In genomic region chr6:88549137-88549814, GRCm38 (mm10) we compare ENCODE assay signal across 8 mouse cellular contexts. TPM values are rescaled to one million over a fixed set of nuclear protein-coding genes. Genes with fewer than 3 reads are reported as not detected.
DNase-seq lines count a peak whose midpoint lies in the region; ATAC-seq and TF ChIP-seq lines count a peak whose summit lies in the region.

No protein-coding gene starts in this region.

- no peak for TF ChIP-seq POLR2A in MEL (IDR thresholded peaks at IDR 0.05; ENCODE audit: control insufficient read depth in 1 of 2, insufficient read depth in 1 of 2, low read depth in 1 of 2, low read length in 2 of 2, poor library complexity in 1 of 2)

- H3K4me2 ChIP-seq in hindbrain, embryonic 12.5 days (replicated peaks): no peak overlapping the region

- peaks cover 27% of the 10 kb centered on the region for H3K4me1 ChIP-seq in hindbrain, embryonic 10.5 days (replicated peaks)
- H3K4me1 ChIP-seq in hindbrain, embryonic 12.5 days: peaks cover 13% of the 10 kb centered on the region; the same call in 1 of the 2 replicates
- peaks cover 5 to 18% of the 10 kb centered on the region in 2 experiments for H3K4me1 ChIP-seq in MEL (ENCODE audit: control insufficient read depth in 1 of 2, insufficient read depth in 2 of 2, low read length in 2 of 2)

- peak overlapping the region; percentile 36; the same call in 1 of the 2 replicates for H3K27ac ChIP-seq in hindbrain, embryonic 10.5 days
- no peak overlapping the region for H3K27ac ChIP-seq in hindbrain, embryonic 12.5 days
- H3K27ac ChIP-seq in MEL (ENCODE audit: control insufficient read depth, low read depth, low read length): no peak overlapping the region

- H3K4me3 ChIP-seq in hindbrain, embryonic 10.5 days: no peak overlapping the region
- H3K4me3 ChIP-seq in hindbrain, embryonic 12.5 days: no peak overlapping the region
- no peak overlapping the region for H3K4me3 ChIP-seq in MEL (ENCODE audit: control insufficient read depth in 1 of 2, insufficient read depth in 1 of 2, low read depth in 2 of 2, low read length in 2 of 2)

- H3K9ac ChIP-seq in hindbrain, embryonic 12.5 days: no peak overlapping the region
- no peak overlapping the region for H3K9ac ChIP-seq in MEL (ENCODE audit: control insufficient read depth, low read depth, low read length, poor library complexity, severe bottlenecking)

- H3K79me2 ChIP-seq in MEL (ENCODE audit: control insufficient read depth, insufficient read depth, low read length, poor library complexity): no peaks in the 10 kb centered on the region

- no peaks in the 10 kb centered on the region for H3K9me3 ChIP-seq in hindbrain, embryonic 10.5 days
- no peaks in the 10 kb centered on the region for H3K9me3 ChIP-seq in hindbrain, embryonic 12.5 days (replicated peaks)
- no peaks in the 10 kb centered on the region for H3K9me3 ChIP-seq in MEL (replicated peaks; ENCODE audit: insufficient read depth, low read length)

- TF ChIP-seq RAD21 in MEL (IDR thresholded peaks at IDR 0.05; ENCODE audit: low read depth, low read length): peak; percentile 82

- WGBS in hindbrain, embryonic 10.5 days: 31% methylated on average over 4 of the region's 4 CpGs
- WGBS in hindbrain, embryonic 12.5 days: 31% methylated on average over 4 of the region's 4 CpGs

- peaks cover 36% of the 10 kb centered on the region for H3K27me3 ChIP-seq in hindbrain, embryonic 10.5 days (ENCODE audit: insufficient read depth, poor library complexity, severe bottlenecking)
- peaks cover 19% of the 10 kb centered on the region for H3K27me3 ChIP-seq in hindbrain, embryonic 12.5 days
- H3K27me3 ChIP-seq in MEL (ENCODE audit: control insufficient read depth in 1 of 2, insufficient read depth in 2 of 2, low read length in 2 of 2): peaks cover 0 to 27% of the 10 kb centered on the region in 2 experiments; a peak in 1 of 4 replicates

- peak; percentile 38 to 74 (median 50) for TF ChIP-seq CTCF in MEL (IDR thresholded peaks at IDR 0.05 in 2 of 3, conservative IDR thresholded peaks at IDR 0.05 in 1 of 3; ENCODE audit: control insufficient read depth in 1 of 3, insufficient read depth in 1 of 3, low read depth in 2 of 3, low read length in 3 of 3, poor library complexity in 1 of 3, severe bottlenecking in 1 of 3)

- TF ChIP-seq EP300 in MEL (IDR thresholded peaks at IDR 0.05; ENCODE audit: low read depth in 1 of 2, low read length in 2 of 2): no peak

- DNase-seq in hindbrain, embryonic 10.5 days (ENCODE audit: low spot score): peak; percentile 66
- peak; percentile 66 for DNase-seq in MEL (ENCODE audit: low read depth, low spot score)
- DNase-seq in cerebellum, adult 8-10 months: peak; percentile 72
- DNase-seq in gastrocnemius, postnatal 10 days: peak; percentile 75
- peak; percentile 64 to 91 for DNase-seq in layer of hippocampus, postnatal 25 days (ENCODE audit: extremely low spot score in 1 of 2, low spot score in 1 of 2)
- DNase-seq in naive thymus-derived CD4-positive, alpha-beta T cell, adult 2 months (ENCODE audit: low read depth): peak; percentile 69
- peak; percentile 76 for DNase-seq in thymus, postnatal 4 days

- no peaks in the 10 kb centered on the region for H3K36me3 ChIP-seq in hindbrain, embryonic 10.5 days
- no peaks in the 10 kb centered on the region for H3K36me3 ChIP-seq in hindbrain, embryonic 12.5 days
- H3K36me3 ChIP-seq in MEL (ENCODE audit: control insufficient read depth in 1 of 2, insufficient read depth in 2 of 2, low read length in 2 of 2): peaks cover 0 to 15% of the 10 kb centered on the region in 2 experiments; a peak in 2 of 4 replicates

- ATAC-seq in hindbrain, embryonic 12.5 days (ENCODE audit: low FRiP score): no peak

TF ChIP-seq in MEL, 35 proteins besides CTCF, POLR2A, EP300 and RAD21:
- TF ChIP-seq BHLHE40 (IDR thresholded peaks at IDR 0.05; ENCODE audit: borderline replicate concordance, low read depth, low read length): no peak
- TF ChIP-seq ELF1 (IDR thresholded peaks at IDR 0.05; ENCODE audit: low read depth, low read length): no peak
- no peak for TF ChIP-seq TBP (IDR thresholded peaks at IDR 0.05; ENCODE audit: low read depth, low read length)
- TF ChIP-seq UBTF (IDR thresholded peaks at IDR 0.05; ENCODE audit: borderline replicate concordance, insufficient read depth, low read depth, low read length): no peak
- TF ChIP-seq JUND (IDR thresholded peaks at IDR 0.05; ENCODE audit: low read depth, low read length): no peak
- TF ChIP-seq HCFC1 (IDR thresholded peaks at IDR 0.05; ENCODE audit: low read depth, low read length): no peak
- no peak for TF ChIP-seq POLR2AphosphoS5 (IDR thresholded peaks at IDR 0.05; ENCODE audit: borderline replicate concordance, low read depth, low read length)
- TF ChIP-seq E2F4 (IDR thresholded peaks at IDR 0.05; ENCODE audit: borderline replicate concordance, low read depth, low read length): no peak
- TF ChIP-seq MYC (IDR thresholded peaks at IDR 0.05; ENCODE audit: low read depth, low read length): no peak
- TF ChIP-seq ZC3H11A (IDR thresholded peaks at IDR 0.05; ENCODE audit: low read depth, low read length): peak; percentile 52
- no peak for TF ChIP-seq NELFE (IDR thresholded peaks at IDR 0.05; ENCODE audit: low read depth, low read length)
- TF ChIP-seq TCF12 (IDR thresholded peaks at IDR 0.05; ENCODE audit: low read depth, low read length): no peak
- peak; percentile 57; the same call in 1 of the 2 replicates for TF ChIP-seq ZNF384 (IDR thresholded peaks at IDR 0.05; ENCODE audit: low read depth, low read length)
- TF ChIP-seq GABPA (IDR thresholded peaks at IDR 0.05; ENCODE audit: low read depth, low read length): no peak
- TF ChIP-seq MAX (IDR thresholded peaks at IDR 0.05; ENCODE audit: low read length): no peak
- no peak for TF ChIP-seq ZMIZ1 (IDR thresholded peaks at IDR 0.05; ENCODE audit: low read depth, low read length)
- peak; percentile 69 for TF ChIP-seq SMC3 (IDR thresholded peaks at IDR 0.05; ENCODE audit: low read depth, low read length)
- no peak for TF ChIP-seq USF1 (IDR thresholded peaks at IDR 0.05; ENCODE audit: low read depth, low read length)
- no peak for TF ChIP-seq MXI1 (IDR thresholded peaks at IDR 0.05; ENCODE audit: low read depth, low read length)
- no peak for TF ChIP-seq ZKSCAN1 (IDR thresholded peaks at IDR 0.05; ENCODE audit: low read depth, low read length)
- no peak for TF ChIP-seq NRF1 (IDR thresholded peaks at IDR 0.05; ENCODE audit: insufficient read depth, low read depth, low read length, poor library complexity, severe bottlenecking)
- no peak for TF ChIP-seq MAZ (IDR thresholded peaks at IDR 0.05; ENCODE audit: low read depth, low read length)

RNA-seq across cellular contexts. Expression of gene Sec61a1, which starts 30.6 kb away (rescaled TPM):
- 206 and 228 TPM in 2 replicates for polyA plus RNA-seq in hindbrain, embryonic 10.5 days (2016; fragmentation: Nextera tagmentation; extraction: Ambion mirVana)
- 203 and 210 TPM in 2 replicates for polyA plus RNA-seq in hindbrain, embryonic 12.5 days (2016; fragmentation: Nextera tagmentation; extraction: Ambion mirVana)
- total RNA-seq in MEL (2012; rRNA removed): 249 and 277 TPM in 2 replicates
- polyA plus RNA-seq in MEL (2012; ENCODE audit: insufficient read depth in 1 of 2, insufficient read length in 2 of 2, low read depth in 1 of 2, low replicate concordance in 2 of 2, missing spikeins in 1 of 2): 100 to 1,000 TPM; 111 to 161 TPM
- 10 to 100 TPM; 57.6 to 78.0 TPM for total RNA-seq in gastrocnemius, postnatal 10 days (2021)
- total RNA-seq in layer of hippocampus, postnatal 25 days (2021): 100 to 1,000 TPM in 1 of 2 experiments, 10 to 100 TPM in 1; 87.0 to 100 TPM
